Mouse (Mus musculus): ENCODE data around the gene Flot1. TPM values are rescaled to one million over a fixed set of nuclear protein-coding genes. Genes with fewer than 3 reads are reported as not detected.
"Not testable (repeated sequence)": the region's sequence is repeated elsewhere in the genome, so short reads cannot be mapped to it uniquely, and the experiment has no call there.

Flot1 gene
- polyA plus RNA-seq, 1 experiment from 2014 or later, result 68.5 TPM

DNA sequence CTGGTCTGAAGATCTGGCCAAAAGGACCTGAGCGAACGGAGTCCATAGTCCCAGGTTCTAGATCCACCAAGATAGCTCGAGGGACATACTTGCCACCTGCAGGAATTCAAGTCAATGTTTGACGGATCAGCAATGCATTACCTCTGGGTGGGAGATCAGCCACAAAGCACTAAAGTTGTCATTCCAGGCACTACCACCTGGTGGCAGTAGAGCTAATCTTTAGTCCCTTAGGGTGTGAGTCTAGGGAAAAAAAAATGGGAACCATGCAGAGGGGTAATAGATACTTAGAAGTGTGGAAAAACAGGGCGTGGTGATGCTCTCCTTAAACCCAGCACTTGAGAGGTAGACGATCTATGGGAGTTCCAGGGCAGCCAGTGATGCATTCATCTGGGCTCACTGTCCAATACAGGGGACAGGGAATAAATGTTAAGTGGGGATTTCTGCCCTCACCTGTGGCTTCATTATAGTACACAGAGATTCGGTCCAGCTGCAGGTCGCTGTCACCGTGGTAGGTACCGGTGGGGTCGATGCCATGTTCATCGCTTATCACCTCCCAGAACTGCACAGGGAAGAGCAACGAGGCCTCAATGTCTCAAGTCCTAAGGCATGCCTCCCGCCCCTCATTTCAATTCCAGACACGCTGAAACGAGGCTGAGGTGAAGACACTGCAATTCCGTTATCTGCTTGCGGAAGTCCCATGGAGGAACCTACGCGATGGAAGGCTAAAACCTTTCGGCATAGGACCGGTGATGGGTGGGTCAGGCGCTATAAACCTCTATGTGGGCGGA, 13.3 kb downstream of the Flot1 start:
- Histone ChIP-seq H3K4me3 (ENCODE audit: low read depth, low read length) (peak overlapping the region; percentile 77), H3K4me1 (ENCODE audit: control insufficient read depth, insufficient read depth, low read length) (peaks cover 28% of the 10 kb centered on the region), H3K36me3 (ENCODE audit: control insufficient read depth, insufficient read depth, low read length) (peaks cover 53% of the 10 kb centered on the region), H3K4me2 (ENCODE audit: low read length) (peak overlapping the region; percentile 89), H3K9ac (ENCODE audit: low read length) (peak overlapping the region; percentile 98), H3K9me3 (replicated peaks; ENCODE audit: control insufficient read depth, low read length) (no peaks in the 10 kb centered on the region), H3K27ac (ENCODE audit: low read depth, low read length) (peak overlapping the region; percentile 97), H3K27me3 (replicated peaks; ENCODE audit: control insufficient read depth, insufficient read depth, low read length) (no peaks in the 10 kb centered on the region)
- ATAC-seq (no peak), DNase-seq (ENCODE audit: low spot score) (peak; percentile 97)
- WGBS, result 8% methylated on average over 24 of the region's 24 CpGs

DNA sequence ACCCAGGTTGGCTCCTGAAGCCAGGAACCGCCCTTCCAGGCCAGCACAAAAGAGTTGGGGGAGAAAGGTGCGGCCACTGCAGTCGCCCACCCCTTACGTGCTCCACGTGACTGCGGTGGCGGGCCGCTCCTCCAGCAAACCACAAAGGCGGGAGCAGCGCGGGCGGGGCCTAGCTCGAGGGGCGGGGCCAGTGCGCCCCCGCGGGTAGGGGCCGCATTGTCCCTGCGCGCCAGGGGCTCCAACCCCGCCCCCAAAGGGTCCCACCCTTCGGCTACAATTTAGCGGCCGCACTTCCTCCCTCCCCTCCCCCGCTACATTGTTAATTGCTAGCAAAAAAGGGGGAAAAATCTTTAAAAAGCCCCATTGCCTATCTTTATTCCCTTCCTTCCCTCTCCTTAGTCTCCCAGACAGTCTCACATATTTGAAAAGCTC, 14.0 kb downstream of the Flot1 start:
- peak; percentile 52 for ATAC-seq
- WGBS, result under 1% methylated on average over 24 of the region's 25 CpGs
- peaks cover 28% of the 10 kb centered on the region for H3K4me1 ChIP-seq (ENCODE audit: control insufficient read depth, insufficient read depth, low read length)

DNA sequence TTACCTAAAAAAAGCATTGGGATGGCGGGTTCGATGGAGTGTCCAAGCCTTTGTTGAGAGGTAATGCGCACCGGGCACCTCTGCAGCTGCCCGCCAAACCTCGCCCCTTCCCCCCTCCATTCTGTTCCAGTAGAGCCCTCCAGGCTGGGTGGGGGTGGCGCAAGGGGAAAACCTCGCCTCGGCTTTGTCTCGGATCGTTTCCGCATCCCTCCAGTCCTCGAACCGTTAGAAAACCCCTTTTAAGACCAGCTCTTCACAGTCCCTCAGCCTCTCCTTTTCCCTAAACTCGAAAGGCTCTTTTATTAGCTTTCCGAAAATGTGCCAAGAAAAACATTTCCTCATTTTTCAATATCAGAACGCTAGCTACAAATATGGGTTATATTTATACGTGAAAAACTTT, 14.5 kb downstream of the Flot1 start:
- WGBS, result under 1% methylated on average over 18 of the region's 18 CpGs
- H3K4me2 ChIP-seq (ENCODE audit: low read length), result peak overlapping the region; percentile 89
- peak overlapping the region; percentile 98 for H3K9ac ChIP-seq (ENCODE audit: low read length)
- no peaks in the 10 kb centered on the region for H3K27me3 ChIP-seq (replicated peaks; ENCODE audit: control insufficient read depth, insufficient read depth, low read length)
- DNase-seq (ENCODE audit: low spot score) (peak; percentile 76), ATAC-seq (peak; percentile 9)
- H3K36me3 ChIP-seq (ENCODE audit: control insufficient read depth, insufficient read depth, low read length), result peaks cover 43% of the 10 kb centered on the region
- H3K4me1 ChIP-seq (ENCODE audit: control insufficient read depth, insufficient read depth, low read length), result peaks cover 28% of the 10 kb centered on the region
- peak overlapping the region; percentile 77 for H3K4me3 ChIP-seq (ENCODE audit: low read depth, low read length)
- H3K27ac ChIP-seq (ENCODE audit: low read depth, low read length), result peak overlapping the region; percentile 97
- no peaks in the 10 kb centered on the region for H3K9me3 ChIP-seq (replicated peaks; ENCODE audit: control insufficient read depth, low read length)

More for the DNA sequence above, 14.0 kb downstream of the Flot1 start:
- Histone ChIP-seq H3K9ac (ENCODE audit: low read length) (peak overlapping the region; percentile 98), H3K9me3 (replicated peaks; ENCODE audit: control insufficient read depth, low read length) (no peaks in the 10 kb centered on the region), H3K4me3 (ENCODE audit: low read depth, low read length) (peak overlapping the region; percentile 77), H3K36me3 (ENCODE audit: control insufficient read depth, insufficient read depth, low read length) (peaks cover 48% of the 10 kb centered on the region), H3K27me3 (replicated peaks; ENCODE audit: control insufficient read depth, insufficient read depth, low read length) (no peaks in the 10 kb centered on the region), H3K4me2 (ENCODE audit: low read length) (peak overlapping the region; percentile 89), H3K27ac (ENCODE audit: low read depth, low read length) (peak overlapping the region; percentile 97)
- DNase-seq (ENCODE audit: low spot score), result peak; percentile 95

DNA sequence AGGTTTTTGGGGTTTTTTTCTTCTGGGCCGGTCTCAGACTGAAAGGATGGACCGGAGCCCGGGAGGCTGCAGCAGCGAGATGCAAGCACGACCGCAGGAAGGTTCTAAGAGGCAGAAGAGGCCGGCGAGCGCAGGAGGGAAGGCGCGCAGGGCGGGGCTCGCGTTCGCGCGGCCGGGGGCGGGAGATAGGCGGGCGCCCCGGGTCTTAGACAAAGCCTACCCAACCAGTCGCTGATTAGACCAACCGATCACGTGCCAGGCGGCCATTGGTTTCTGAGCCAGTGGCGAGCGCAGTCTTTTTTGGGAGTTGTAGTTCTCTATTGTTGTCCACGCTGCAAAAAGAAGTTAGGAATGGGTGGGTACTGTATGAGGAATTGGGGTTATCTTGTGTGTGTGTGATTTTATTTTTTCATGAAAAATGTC, 15.1 kb downstream of the Flot1 start, which contains the start of gene Tubb5:
Gene Tubb5 (minus strand): TSS at position 185 of the 423 bp plus-strand sequence.
- H3K4me3 ChIP-seq (ENCODE audit: low read depth, low read length), result peak within 1 kb of the TSS; percentile 77
- H3K9ac ChIP-seq (ENCODE audit: low read length), result peak within 1 kb of the TSS; percentile 98
- no peaks in the 10 kb centered on the region for H3K27me3 ChIP-seq (replicated peaks; ENCODE audit: control insufficient read depth, insufficient read depth, low read length)
- peak; percentile 75 for ATAC-seq
- DNase-seq (ENCODE audit: low spot score), result peak; percentile 99
- WGBS, result under 1% methylated on average over 28 of the region's 29 CpGs
- H3K27ac ChIP-seq (ENCODE audit: low read depth, low read length), result peak within 1 kb of the TSS; percentile 97
- H3K9me3 ChIP-seq (replicated peaks; ENCODE audit: control insufficient read depth, low read length), result no peaks in the 10 kb centered on the region
- peaks cover 37% of the 10 kb centered on the region for H3K36me3 ChIP-seq (ENCODE audit: control insufficient read depth, insufficient read depth, low read length)
- H3K4me1 ChIP-seq (ENCODE audit: control insufficient read depth, insufficient read depth, low read length), result peaks cover 30% of the 10 kb centered on the region
- peak within 1 kb of the TSS; percentile 89 for H3K4me2 ChIP-seq (ENCODE audit: low read length)

DNA sequence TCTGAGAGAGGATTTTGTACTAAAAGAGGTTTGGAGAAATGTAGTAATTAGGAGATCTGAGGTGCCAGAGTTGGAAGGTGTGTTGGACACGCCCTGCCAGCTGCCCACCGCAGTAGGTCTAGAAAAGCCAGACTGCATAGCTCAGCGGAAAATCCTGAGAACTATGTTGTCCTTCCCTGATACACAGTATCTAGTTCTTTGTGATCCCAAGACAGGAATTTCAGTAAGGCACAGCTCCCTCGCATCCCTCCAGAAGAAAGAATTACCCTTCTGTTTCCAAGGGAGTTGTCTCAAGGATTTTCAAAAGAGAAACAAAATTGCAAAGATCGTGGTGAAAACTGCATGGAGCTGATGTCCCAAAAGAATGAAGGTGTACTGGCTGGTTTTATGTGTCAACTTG, 15.5 kb downstream of the Flot1 start:
- Histone ChIP-seq H3K27me3 (replicated peaks; ENCODE audit: control insufficient read depth, insufficient read depth, low read length) (no peaks in the 10 kb centered on the region), H3K27ac (ENCODE audit: low read depth, low read length) (peak overlapping the region; percentile 92), H3K9ac (ENCODE audit: low read length) (peak overlapping the region; percentile 65), H3K36me3 (ENCODE audit: control insufficient read depth, insufficient read depth, low read length) (peaks cover 33% of the 10 kb centered on the region), H3K4me2 (ENCODE audit: low read length) (peak overlapping the region; percentile 72), H3K9me3 (replicated peaks; ENCODE audit: control insufficient read depth, low read length) (no peaks in the 10 kb centered on the region), H3K4me3 (ENCODE audit: low read depth, low read length) (peak overlapping the region; percentile 77), H3K4me1 (ENCODE audit: control insufficient read depth, insufficient read depth, low read length) (peaks cover 26% of the 10 kb centered on the region)
- DNase-seq (ENCODE audit: low spot score) (no peak), ATAC-seq (0 out of 2 replicates have a peak, but pooled peaks have one; percentile 10)
- 1% methylated on average over 5 of the region's 5 CpGs for WGBS

DNA sequence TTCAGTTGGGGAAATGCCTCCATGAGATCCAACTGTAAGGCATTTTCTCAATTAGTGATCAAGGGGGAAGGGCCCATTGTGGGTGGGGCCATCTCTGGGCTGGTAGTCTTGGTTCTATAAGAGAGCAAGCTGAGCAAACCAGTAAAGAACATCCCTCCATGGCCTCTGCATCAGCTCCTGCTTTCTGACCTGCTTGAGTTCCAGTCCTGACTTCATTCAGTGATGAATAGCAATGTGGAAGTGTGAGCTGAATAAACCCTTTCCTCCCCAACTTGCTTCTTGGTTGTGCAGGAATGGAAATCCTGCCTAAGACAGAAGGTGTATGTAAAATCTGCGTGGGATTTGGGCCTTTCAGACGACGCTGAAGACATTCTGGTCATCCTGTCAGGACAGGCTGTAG, 16.0 kb downstream of the Flot1 start:
- not testable (repeated sequence) for DNase-seq (ENCODE audit: low spot score); ATAC-seq; H3K9me3 ChIP-seq (replicated peaks; ENCODE audit: control insufficient read depth, low read length); H3K27me3 ChIP-seq (replicated peaks; ENCODE audit: control insufficient read depth, insufficient read depth, low read length)
- H3K4me2 ChIP-seq (ENCODE audit: low read length), result peak overlapping the region; percentile 72
- peaks cover 28% of the 10 kb centered on the region for H3K36me3 ChIP-seq (ENCODE audit: control insufficient read depth, insufficient read depth, low read length)
- peaks cover 24% of the 10 kb centered on the region for H3K4me1 ChIP-seq (ENCODE audit: control insufficient read depth, insufficient read depth, low read length)
- WGBS, result 53% methylated on average over 3 of the region's 3 CpGs
- peak overlapping the region; percentile 92 for H3K27ac ChIP-seq (ENCODE audit: low read depth, low read length)
- peak overlapping the region; percentile 65 for H3K9ac ChIP-seq (ENCODE audit: low read length)
- H3K4me3 ChIP-seq (ENCODE audit: low read depth, low read length), result peak overlapping the region; percentile 77

DNA sequence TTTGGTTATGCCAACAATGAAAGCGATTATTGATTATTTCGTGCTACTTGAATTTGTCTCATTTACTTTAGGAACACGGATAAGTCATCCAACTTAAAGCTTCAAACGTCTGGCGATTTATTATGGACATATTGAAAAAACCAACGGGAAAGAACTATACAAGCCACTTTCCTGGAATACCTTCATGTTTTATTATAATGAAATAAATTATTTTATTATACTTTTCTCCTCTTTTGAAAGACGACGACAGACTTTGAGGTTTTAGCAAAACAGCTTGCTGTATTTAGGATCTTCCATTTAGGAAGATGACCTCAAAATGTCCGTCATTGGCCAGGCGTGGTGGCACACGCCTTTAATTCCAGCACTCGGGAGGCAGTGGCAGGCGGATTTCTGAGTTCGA, 17.5 kb downstream of the Flot1 start:
- peak overlapping the region; percentile 43 for H3K4me2 ChIP-seq (ENCODE audit: low read length)
- peaks cover 26% of the 10 kb centered on the region for H3K36me3 ChIP-seq (ENCODE audit: control insufficient read depth, insufficient read depth, low read length)
- DNase-seq (ENCODE audit: low spot score), result no peak
- H3K9ac ChIP-seq (ENCODE audit: low read length), result no peak overlapping the region; the same call in 1 of the 2 replicates
- H3K27me3 ChIP-seq (replicated peaks; ENCODE audit: control insufficient read depth, insufficient read depth, low read length), result no peaks in the 10 kb centered on the region
- 56% methylated on average over 14 of the region's 14 CpGs for WGBS
- peaks cover 13% of the 10 kb centered on the region for H3K4me1 ChIP-seq (ENCODE audit: control insufficient read depth, insufficient read depth, low read length)
- ATAC-seq, result no peak
- H3K9me3 ChIP-seq (replicated peaks; ENCODE audit: control insufficient read depth, low read length), result no peaks in the 10 kb centered on the region
- H3K27ac ChIP-seq (ENCODE audit: low read depth, low read length), result 0 out of 2 replicates have a peak overlapping the region, but pooled peaks have one; percentile 44
- H3K4me3 ChIP-seq (ENCODE audit: low read depth, low read length), result peak overlapping the region; percentile 54

DNA sequence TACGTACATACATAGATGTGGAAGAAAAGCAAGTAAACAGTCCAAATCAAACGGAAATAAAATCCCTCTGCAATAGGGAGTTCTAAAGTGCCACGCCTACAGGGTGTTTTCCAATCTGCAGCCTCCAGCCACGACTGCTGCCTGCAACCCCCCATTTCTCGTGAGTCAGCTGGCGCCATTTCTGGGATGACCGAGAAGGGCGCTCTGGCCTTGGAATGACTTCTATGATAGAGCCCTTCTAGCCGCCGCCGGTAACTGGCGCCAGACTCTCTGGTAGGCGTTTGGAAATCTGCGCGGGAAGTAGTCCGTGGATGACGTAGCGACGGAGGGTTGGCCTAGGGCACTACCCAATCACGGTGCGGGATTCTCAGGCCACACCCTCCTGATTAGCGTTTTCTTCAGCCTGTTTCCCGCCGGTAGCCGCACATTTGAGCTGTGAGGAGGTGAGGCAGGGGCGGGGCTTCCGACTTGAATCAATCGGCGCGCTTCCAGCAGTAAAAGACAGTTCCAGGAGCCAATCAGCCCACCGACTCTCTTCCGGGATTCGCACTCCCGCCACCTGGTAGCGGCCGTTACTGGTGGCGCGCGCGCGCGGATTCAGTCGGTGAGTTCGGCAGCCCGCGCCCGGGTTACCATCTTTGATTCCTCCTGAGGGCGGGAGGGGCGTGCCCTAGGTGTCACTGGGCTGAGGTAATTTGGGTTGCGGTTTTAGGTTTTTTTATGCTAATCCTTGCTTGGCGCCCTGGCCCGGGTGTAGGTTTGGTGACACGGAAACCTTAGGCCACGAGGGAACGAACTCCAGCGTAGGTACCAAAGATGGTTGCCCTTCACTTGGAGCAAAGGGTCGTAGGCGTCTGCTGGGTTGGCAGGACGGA, 18.3 kb downstream of the Flot1 start, which contains the start of gene Mdc1:
Gene Mdc1 (plus strand): TSS at position 440 of the 875 bp plus-strand sequence.
- Histone ChIP-seq H3K4me1 (ENCODE audit: control insufficient read depth, insufficient read depth, low read length) (peaks cover 7% of the 10 kb centered on the region), H3K9ac (ENCODE audit: low read length) (peak within 1 kb of the TSS; percentile 68), H3K27ac (ENCODE audit: low read depth, low read length) (peak within 1 kb of the TSS; percentile 56; the same call in 1 of the 2 replicates), H3K36me3 (ENCODE audit: control insufficient read depth, insufficient read depth, low read length) (peaks cover 26% of the 10 kb centered on the region), H3K9me3 (replicated peaks; ENCODE audit: control insufficient read depth, low read length) (no peaks in the 10 kb centered on the region), H3K27me3 (replicated peaks; ENCODE audit: control insufficient read depth, insufficient read depth, low read length) (no peaks in the 10 kb centered on the region), H3K4me2 (ENCODE audit: low read length) (peak within 1 kb of the TSS; percentile 61), H3K4me3 (ENCODE audit: low read depth, low read length) (peak within 1 kb of the TSS; percentile 54)
- WGBS, result under 1% methylated on average over 59 of the region's 59 CpGs
- peak; percentile 100 for DNase-seq (ENCODE audit: low spot score)
- ATAC-seq, result peak; percentile 87
